Mouse (Mus musculus) layer of hippocampus, adult 2 months (tissue): ENCODE data around the gene Stoml3. TPM values are rescaled to one million over a fixed set of nuclear protein-coding genes. Genes with fewer than 3 reads are reported as not detected.

Experiments
- DNase-seq, 2 experiments: peaks; one replicate each; pipeline ENCODE4 v3.0.0; 2022; ENCODE audit warnings: low spot score in 2 of 2
- H3K27ac ChIP-seq: fragments of 200-600 bp; 2 replicates; pipeline ENCODE4 v1.8.1; 2022
- H3K4me3 ChIP-seq: fragments of 200-600 bp; 2 replicates; pipeline ENCODE4 v1.8.1; 2022; ENCODE audit warnings: mild to moderate bottlenecking
- CTCF ChIP-seq: fragments of 200-600 bp; conservative IDR thresholded peaks from 2 replicates; pipeline ENCODE4 v1.8.1; 2022; ENCODE audit warnings: antibody characterized with exemption, mild to moderate bottlenecking, moderate library complexity
- total RNA-seq, 2 experiments: library from RNA; stranded (reverse); gene quantifications; 2 replicates each; pipeline ENCODE4 v1.2.3; 2021

Gene Stoml3
- total RNA-seq, 2 experiments from 2014 or later = 0.33 to 0.37 TPM

DNA sequence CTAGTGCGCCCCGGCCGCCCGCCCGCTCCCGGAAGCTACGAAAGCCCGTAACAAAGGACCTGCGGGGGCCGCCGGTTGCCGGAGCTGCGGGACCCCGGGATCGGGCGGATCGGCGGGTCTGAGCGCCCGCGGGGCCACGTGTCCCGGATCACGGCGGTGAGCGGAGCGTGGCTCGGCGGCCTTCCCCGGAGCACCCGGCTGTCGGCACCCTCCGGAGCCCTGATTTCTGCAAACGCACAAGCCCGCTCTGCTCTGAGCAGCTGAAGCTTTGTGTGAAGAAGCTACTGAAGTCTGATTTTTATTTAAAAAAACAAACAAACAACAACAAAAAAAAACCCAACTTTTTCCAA, 24.7 kb upstream of the Stoml3 start:
- Histone ChIP-seq H3K27ac (peak overlapping the region; percentile 100), H3K4me3 (peak overlapping the region; percentile 99)
- DNase-seq = no peak
- TF ChIP-seq CTCF = no peak

DNA sequence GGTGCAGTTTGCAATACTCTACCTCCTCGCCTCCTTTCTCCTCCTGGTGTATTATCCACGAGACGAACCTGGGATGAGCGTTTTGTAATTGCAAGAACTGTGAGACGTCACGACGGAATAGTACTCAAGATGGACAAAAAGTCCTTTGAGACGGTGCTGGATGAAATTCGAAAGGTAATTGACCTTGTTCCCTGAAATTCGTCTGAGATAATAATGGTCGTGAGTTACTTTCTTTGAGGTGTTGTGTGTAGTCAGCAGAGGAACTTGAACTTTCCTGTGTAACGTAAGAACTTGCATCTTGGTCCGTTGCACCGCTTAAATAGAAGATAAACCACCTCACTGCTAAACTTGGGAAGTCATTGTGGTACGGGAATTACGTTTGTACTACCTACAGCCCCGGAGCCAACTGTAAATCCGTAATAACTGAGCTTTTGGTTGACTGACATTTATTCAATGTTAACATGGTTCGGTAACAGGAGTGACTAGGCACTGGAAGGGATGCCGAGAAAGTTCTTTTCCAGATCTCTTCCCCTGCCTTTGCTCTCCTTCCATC, 24.2 kb upstream of the Stoml3 start:
- Histone ChIP-seq H3K4me3 (peak overlapping the region; percentile 99), H3K27ac (peak overlapping the region; percentile 100)
- no peak for TF ChIP-seq CTCF
- DNase-seq = no peak

GRCm38 (mm10) chr3:53465330-53465729, 23.1 kb upstream of the Stoml3 start:
- TF ChIP-seq CTCF = no peak
- H3K27ac ChIP-seq = peak overlapping the region; percentile 100; the same call in 1 of the 2 replicates
- H3K4me3 ChIP-seq = peak overlapping the region; percentile 99
- peak in 1 of 2 experiments; percentile 10 for DNase-seq

GRCm38 (mm10) chr3:53466481-53466880, 22.0 kb upstream of the Stoml3 start:
- Histone ChIP-seq H3K4me3 (peak overlapping the region; percentile 1; the same call in 1 of the 2 replicates), H3K27ac (no peak overlapping the region)
- no peak for TF ChIP-seq CTCF
- DNase-seq = no peak

DNA sequence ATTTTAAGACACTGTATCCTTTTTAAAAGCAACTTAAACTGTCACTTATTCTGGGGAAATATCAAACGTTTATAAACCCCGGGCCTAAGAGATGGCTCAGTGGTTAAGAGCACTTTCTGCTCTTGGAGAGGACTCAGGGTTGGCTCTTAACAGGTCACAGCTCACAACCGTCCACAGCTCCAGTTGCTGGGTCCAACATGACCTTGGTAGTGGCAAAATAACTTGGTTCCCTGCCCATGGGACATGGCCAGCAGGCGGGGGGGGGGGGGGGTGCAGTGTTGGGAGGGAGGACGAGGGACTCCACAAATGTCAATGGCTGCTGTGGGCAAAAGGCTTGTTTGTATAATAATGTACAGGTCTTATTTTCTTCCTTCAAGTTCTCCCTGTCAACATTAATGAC, 21.1 kb upstream of the Stoml3 start:
- TF ChIP-seq CTCF = no peak

DNA sequence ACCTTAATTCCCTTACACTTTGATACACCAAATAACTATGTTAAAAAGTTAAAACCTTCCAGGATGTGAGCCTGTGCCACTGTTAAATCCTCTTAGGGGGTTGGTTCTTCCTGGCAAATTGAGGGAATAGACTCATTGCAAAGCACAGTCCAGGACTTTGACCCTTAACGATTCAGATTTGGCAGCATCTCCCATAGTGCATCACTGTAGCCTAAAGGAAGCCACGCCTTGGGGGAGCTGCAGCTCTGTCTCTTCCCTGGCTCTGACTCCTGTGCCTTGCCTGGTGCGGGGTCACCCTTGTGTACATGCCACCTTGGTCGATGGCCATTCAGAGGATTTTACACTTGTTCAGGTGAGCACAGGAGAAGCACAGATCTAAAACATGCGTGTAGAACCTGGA, 18.8 kb upstream of the Stoml3 start:
- no peak for DNase-seq
- TF ChIP-seq CTCF = no peak
- H3K4me3 ChIP-seq = no peak overlapping the region
- H3K27ac ChIP-seq = no peak overlapping the region

More for the DNA sequence above, 21.1 kb upstream of the Stoml3 start:
- H3K4me3 ChIP-seq = no peak overlapping the region
- no peak for DNase-seq
- no peak overlapping the region for H3K27ac ChIP-seq

- Histone ChIP-seq H3K4me3 (no peak overlapping the region), H3K27ac (no peak overlapping the region)
- TF ChIP-seq CTCF = no peak
- DNase-seq = no peak
These were observed 16.4 kb upstream of the Stoml3 start for GRCm38 (mm10) chr3:53472061-53472460.

DNA sequence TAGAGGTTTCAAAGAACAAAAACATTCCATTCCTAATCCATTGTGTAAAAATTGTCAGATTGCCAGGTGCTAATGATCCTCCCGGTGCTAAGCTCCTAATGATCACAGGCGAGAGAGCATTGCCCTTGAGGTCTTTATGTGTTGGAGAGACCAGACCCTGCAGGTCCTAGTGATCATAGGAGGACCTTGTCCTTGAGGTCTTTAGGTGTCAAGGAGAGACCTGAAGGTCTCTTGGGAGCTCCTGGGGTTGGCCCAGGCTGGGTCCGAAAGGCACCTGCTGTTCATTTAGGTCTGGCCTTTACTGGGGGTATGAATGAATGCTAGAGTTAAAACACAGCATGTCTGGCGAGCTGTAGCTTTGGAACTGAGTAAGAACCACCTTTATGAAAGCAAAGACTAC, 14.3 kb upstream of the Stoml3 start:
- no peak for DNase-seq
- H3K27ac ChIP-seq = no peak overlapping the region
- H3K4me3 ChIP-seq = no peak overlapping the region
- TF ChIP-seq CTCF = no peak

DNA sequence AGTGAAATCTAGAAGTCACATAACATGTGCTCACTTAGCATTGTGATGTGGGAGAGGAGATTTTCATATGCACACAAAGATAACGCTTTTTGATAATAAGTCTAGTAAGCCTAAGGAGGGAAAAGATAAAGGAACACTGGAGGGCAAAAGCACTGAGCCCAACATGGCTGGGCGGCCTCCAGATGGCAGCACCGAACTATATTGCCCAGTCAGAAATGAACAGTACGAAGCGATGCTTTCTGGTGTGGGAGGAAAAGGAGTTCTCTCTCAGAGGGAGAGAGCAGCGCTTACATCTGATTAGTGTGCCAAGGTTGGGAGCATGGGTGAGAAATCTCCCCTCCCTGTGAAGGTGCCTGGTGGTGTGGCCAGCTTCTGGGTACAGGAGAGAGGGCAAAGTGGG, 12.6 kb upstream of the Stoml3 start:
- no peak overlapping the region for H3K27ac ChIP-seq
- H3K4me3 ChIP-seq = no peak overlapping the region
- TF ChIP-seq CTCF = peak; percentile 78
- DNase-seq = peak; percentile 23 to 45

DNA sequence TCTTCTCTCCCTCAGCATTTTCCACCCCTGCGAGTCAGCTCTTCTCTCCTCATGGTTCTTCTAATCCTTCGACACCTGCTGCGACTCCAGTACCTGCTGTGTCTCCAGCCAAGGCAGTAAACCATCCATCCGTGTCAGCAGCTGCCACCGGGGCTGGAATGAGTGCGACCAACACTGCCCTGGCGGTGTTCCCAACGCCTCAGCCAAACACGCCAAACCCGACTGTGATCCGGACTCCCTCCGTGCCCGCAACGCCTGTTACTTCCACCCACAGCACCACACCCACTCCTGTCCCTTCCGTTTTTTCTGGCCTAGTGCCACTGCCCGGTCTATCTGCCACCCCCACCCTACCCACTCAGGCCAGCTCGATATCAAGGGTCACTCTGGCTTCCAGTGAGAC, 11.0 kb upstream of the Stoml3 start:
- H3K4me3 ChIP-seq = no peak overlapping the region
- TF ChIP-seq CTCF = no peak
- DNase-seq = no peak

DNA sequence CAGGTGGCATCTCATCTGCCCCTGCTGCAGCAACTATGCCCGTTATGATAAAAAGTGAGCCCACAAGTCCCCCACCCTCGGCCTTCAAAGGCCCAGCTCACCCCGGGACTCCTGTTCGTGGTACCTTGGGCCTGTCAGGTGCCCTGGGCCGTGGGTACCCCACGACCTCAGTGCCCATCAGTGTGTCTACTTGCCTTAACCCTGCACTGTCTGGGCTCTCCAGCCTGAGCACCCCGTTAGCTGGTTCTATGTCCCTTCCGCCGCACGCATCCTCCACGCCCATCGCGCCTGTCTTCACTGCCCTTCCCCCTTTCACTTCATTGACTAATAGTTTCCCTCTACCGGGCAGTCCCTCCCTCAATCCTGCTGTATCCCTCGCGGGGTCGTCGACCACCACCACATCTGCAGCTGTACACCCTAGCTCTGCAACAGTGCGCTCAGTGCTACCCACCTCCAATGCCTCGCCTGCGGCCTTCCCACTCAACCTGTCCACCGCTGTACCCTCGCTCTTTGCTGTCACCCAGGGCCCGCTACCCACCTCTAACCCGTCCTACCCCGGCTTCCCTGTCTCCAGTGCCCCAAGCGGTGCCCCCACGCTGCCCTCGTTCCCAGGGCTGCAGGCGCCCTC, 9.9 kb upstream of the Stoml3 start:
- no peak for TF ChIP-seq CTCF
- DNase-seq = no peak
- Histone ChIP-seq H3K4me3 (no peak overlapping the region), H3K27ac (no peak overlapping the region)

More for the DNA sequence above, 11.0 kb upstream of the Stoml3 start:
- no peak overlapping the region for H3K27ac ChIP-seq

GRCm38 (mm10) chr3:53483414-53484059, 4.9 kb upstream of the Stoml3 start:
- H3K27ac ChIP-seq = no peak overlapping the region
- no peak for TF ChIP-seq CTCF
- no peak for DNase-seq
- no peak overlapping the region for H3K4me3 ChIP-seq

DNA sequence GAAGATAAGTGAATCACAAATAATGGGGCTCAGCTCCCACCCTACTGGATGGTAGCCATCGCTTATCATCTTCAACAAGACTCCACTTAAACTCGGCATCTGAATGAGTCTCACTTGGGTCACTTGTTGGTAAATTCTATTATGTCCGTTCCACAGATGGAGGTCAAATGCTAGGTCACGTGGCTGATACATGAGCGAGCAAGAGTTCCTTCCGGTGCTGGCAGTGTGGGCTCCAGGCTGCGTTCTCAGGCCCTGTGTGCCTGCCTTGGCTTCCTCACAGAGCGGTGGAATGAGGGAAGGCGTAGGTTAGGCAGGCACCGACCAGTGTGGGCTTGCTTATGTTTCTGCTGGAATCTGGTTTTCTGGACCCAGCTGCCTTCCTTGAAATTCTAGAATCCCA, 1.9 kb upstream of the Stoml3 start:
- H3K27ac ChIP-seq = no peak overlapping the region
- TF ChIP-seq CTCF = no peak
- no peak overlapping the region for H3K4me3 ChIP-seq
- DNase-seq = no peak

GRCm38 (mm10) chr3:53486996-53487576, 1.4 kb upstream of the Stoml3 start:
- H3K27ac ChIP-seq = no peak overlapping the region
- no peak for TF ChIP-seq CTCF
- no peak for DNase-seq

More at GRCm38 (mm10) chr3:53486996-53487576, 1.4 kb upstream of the Stoml3 start:
- H3K4me3 ChIP-seq = no peak overlapping the region
